Mouse (Mus musculus) liver, embryonic 14.5 days (tissue): ENCODE results near the gene Fam19a3.

Experiments used
- CTCF ChIP-seq: IDR thresholded peaks from 2 replicates; pipeline ENCODE4 v1.5.1; 2016; ENCODE audit warnings: antibody characterized with exemption, low read depth, control low read depth
- EP300 ChIP-seq: IDR thresholded peaks from 2 replicates; pipeline ENCODE4 v1.6.1; 2016; ENCODE audit warnings: antibody characterized with exemption, low read depth

- no peak for TF ChIP-seq CTCF
- no peak for TF ChIP-seq EP300
Observed at GRCm38 (mm10) chr3:104741954-104742353, 39.7 kb downstream of the Fam19a3 start.
